Mouse (Mus musculus) cerebellum, adult 8-10 months (tissue): ENCODE measurements around the gene Tex2.
"Not testable (repeated sequence)": the region's sequence is repeated elsewhere in the genome, so short reads cannot be mapped to it uniquely, and the experiment has no call there.

ENCODE experiments used
- DNase-seq: peaks from one replicate; pipeline ENCODE4 v3.0.0; 2022

Tex2 gene

GRCm38 (mm10) chr11:106503425-106503717 lies 109.9 kb downstream of the Tex2 start:
- DNase-seq = no peak

GRCm38 (mm10) chr11:106502631-106503424 lies 110.4 kb downstream of the Tex2 start:
- no peak for DNase-seq

GRCm38 (mm10) chr11:106502159-106502505 lies 111.1 kb downstream of the Tex2 start:
- DNase-seq = no peak

- peak; percentile 52 for DNase-seq
Measured at GRCm38 (mm10) chr11:106501308-106502158, 111.7 kb downstream of the Tex2 start.

GRCm38 (mm10) chr11:106500393-106501307 lies 112.6 kb downstream of the Tex2 start:
- DNase-seq = peak; percentile 92

- DNase-seq = no peak
Measured at GRCm38 (mm10) chr11:106498739-106499379, 114.4 kb downstream of the Tex2 start.

GRCm38 (mm10) chr11:106497926-106498325 lies 115.3 kb downstream of the Tex2 start:
- DNase-seq = no peak

GRCm38 (mm10) chr11:106497009-106497408 lies 116.2 kb downstream of the Tex2 start:
- not testable (repeated sequence) for DNase-seq

- no peak for DNase-seq
Measured at GRCm38 (mm10) chr11:106492984-106493669, 120.1 kb downstream of the Tex2 start.

- peak; percentile 47 for DNase-seq
Measured at GRCm38 (mm10) chr11:106491393-106491792, 121.8 kb downstream of the Tex2 start.

- DNase-seq = not testable (repeated sequence)
Measured at GRCm38 (mm10) chr11:106490600-106490999, 122.6 kb downstream of the Tex2 start.

- DNase-seq = no peak
Measured at GRCm38 (mm10) chr11:106490057-106490456, 123.2 kb downstream of the Tex2 start.

GRCm38 (mm10) chr11:106489036-106489693 lies 124.1 kb downstream of the Tex2 start:
- no peak for DNase-seq

- no peak for DNase-seq
Measured at GRCm38 (mm10) chr11:106488126-106488561, 125.1 kb downstream of the Tex2 start.

GRCm38 (mm10) chr11:106487733-106488115 lies 125.5 kb downstream of the Tex2 start, which contains the start of gene Ern1:
Ern1 (minus strand) TSS chr11:106487852.
- DNase-seq = peak; percentile 97

GRCm38 (mm10) chr11:106486866-106487732 lies 126.1 kb downstream of the Tex2 start:
- peak; percentile 52 for DNase-seq

GRCm38 (mm10) chr11:106486042-106486865 lies 127.0 kb downstream of the Tex2 start:
- DNase-seq = no peak

GRCm38 (mm10) chr11:106485611-106486010 lies 127.6 kb downstream of the Tex2 start:
- no peak for DNase-seq

- no peak for DNase-seq
Measured at GRCm38 (mm10) chr11:106484875-106485274, 128.3 kb downstream of the Tex2 start.
